Comparison of ENCODE assay signal across 14 mouse cellular contexts in genomic region chr1:119450651-119451345, GRCm38 (mm10). TPM values are rescaled to one million over a fixed set of nuclear protein-coding genes. Genes with fewer than 3 reads are reported as not detected.
"Had no signal": no experiment of that assay in that cellular context is flagged by ENCODE, and none has a peak within 500 bp of the region (broad histone marks: within the 10 kb centered on the region; RNA-seq: fewer than 3 reads in every experiment).

No protein-coding gene starts in this region.

- DNase-seq: kidney, adult 8-10 months; kidney, postnatal 25 days; layer of hippocampus, adult 9-11 months; layer of hippocampus, postnatal 36 days; lung, embryonic 14.5 days; right cerebral cortex, postnatal 14 days; thymus, adult 2 months; thymus, postnatal 25 days had no signal

- H3K27me3 ChIP-seq: midbrain, embryonic 12.5 days; stomach, embryonic 15.5 days had no signal

- H3K36me3 ChIP-seq: limb, embryonic 12.5 days; midbrain, embryonic 12.5 days; stomach, embryonic 15.5 days had no signal

- H3K4me3 ChIP-seq: limb, embryonic 12.5 days; midbrain, embryonic 12.5 days; stomach, embryonic 15.5 days had no signal

- H3K4me2 ChIP-seq: limb, embryonic 12.5 days; lung, embryonic 14.5 days; midbrain, embryonic 12.5 days; stomach, embryonic 15.5 days had no signal

- H3K9me3 ChIP-seq: limb, embryonic 12.5 days; midbrain, embryonic 12.5 days; stomach, embryonic 15.5 days had no signal

- H3K27ac ChIP-seq: limb, embryonic 12.5 days; liver, embryonic 14.5 days; midbrain, embryonic 12.5 days; stomach, embryonic 15.5 days had no signal

- H3K4me1 ChIP-seq: midbrain, embryonic 12.5 days; stomach, embryonic 15.5 days had no signal

- ATAC-seq: intestine, postnatal 0 days had no signal

- H3K9ac ChIP-seq: limb, embryonic 12.5 days; liver, embryonic 14.5 days; lung, embryonic 14.5 days; midbrain, embryonic 12.5 days; stomach, embryonic 15.5 days had no signal

RNA-seq across cellular contexts. Expression of gene Inhbb, which starts 28.8 kb away (rescaled TPM):
- total RNA-seq: megakaryocyte-erythroid progenitor cell, adult 5-6 weeks had no signal
